Mouse (Mus musculus) limb, embryonic 12.5 days (tissue): ENCODE results near the gene Prpf8. TPM values are rescaled to one million over a fixed set of nuclear protein-coding genes. Genes with fewer than 3 reads are reported as not detected.
A peak's percentile ranks its signal among the peaks of the same experiment; 100 is the strongest.

Experiments used
- ATAC-seq: fragments of 200-750 bp; cut with Nextera tagmentation; 2 replicates; pipeline ENCODE4 v1.8.0; 2017; ENCODE audit warnings: low read depth, moderate TSS enrichment; ENCODE audit not compliant: insufficient number of reproducible peaks, insufficient read depth, low FRiP score, low TSS enrichment
- H3K27ac ChIP-seq: fragments of 300-500 bp; sonication (generic); 2 replicates; pipeline ENCODE4 v1.5.1; 2016; ENCODE audit warnings: mild to moderate bottlenecking, moderate library complexity
- H3K27me3 ChIP-seq: fragments of 300-500 bp; sonication (generic); 2 replicates; pipeline ENCODE4 v1.6.1; 2016; ENCODE audit warnings: mild to moderate bottlenecking, moderate library complexity
- H3K36me3 ChIP-seq: fragments of 300-500 bp; sonication (generic); 2 replicates; pipeline ENCODE4 v1.6.1; 2016; ENCODE audit warnings: mild to moderate bottlenecking, moderate library complexity
- H3K4me1 ChIP-seq: fragments of 300-500 bp; sonication (generic); replicated peaks from 2 replicates; pipeline ENCODE4 v1.6.1; 2016
- H3K4me2 ChIP-seq: fragments of 300-500 bp; sonication (generic); 2 replicates; pipeline ENCODE4 v1.6.1; 2016; ENCODE audit warnings: mild to moderate bottlenecking, moderate library complexity
- H3K4me3 ChIP-seq: fragments of 300-500 bp; sonication (generic); replicated peaks from 2 replicates; pipeline ENCODE4 v1.5.1; 2016; ENCODE audit warnings: mild to moderate bottlenecking
- H3K9ac ChIP-seq: fragments of 300-500 bp; sonication (generic); replicated peaks from 2 replicates; pipeline ENCODE4 v1.6.1; 2016; ENCODE audit warnings: mild to moderate bottlenecking, moderate library complexity
- H3K9me3 ChIP-seq: fragments of 300-500 bp; sonication (generic); 2 replicates; pipeline ENCODE4 v1.6.1; 2016; ENCODE audit warnings: mild to moderate bottlenecking, moderate library complexity
- WGBS: fragments of 180-500 bp; shearing (Covaris S2); methylation state at CpG from one replicate; pipeline ENCODE4 v1.1.7; 2016; 5-methylcytosine and 5-hydroxymethylcytosine counted together
- polyA plus RNA-seq: library from polyadenylated mRNA; unstranded; fragments of >200 nt; fragmentation: Nextera tagmentation; extraction: Ambion mirVana; gene quantifications from 2 replicates; pipeline ENCODE4 v1.2.1, GENCODE M21; 2016

The Prpf8 gene
- polyA plus RNA-seq, 1 experiment from 2014 or later: 83.0 TPM

GRCm38 (mm10) chr11:75467512-75468215 is 19.0 kb upstream of the Prpf8 start:
- Histone ChIP-seq H3K9me3 (no peaks in the 10 kb centered on the region), H3K27ac (no peak overlapping the region), H3K4me1 (peaks cover 24% of the 10 kb centered on the region), H3K9ac (peak overlapping the region; percentile 66), H3K27me3 (no peaks in the 10 kb centered on the region), H3K4me2 (peak overlapping the region; percentile 67), H3K4me3 (peak overlapping the region; percentile 42), H3K36me3 (peaks cover 7% of the 10 kb centered on the region; the same call in 1 of the 2 replicates)
- 16% methylated on average over 19 of the region's 19 CpGs for WGBS
- peak; percentile 74; the same call in 1 of the 2 replicates for ATAC-seq

- Histone ChIP-seq H3K4me1 (peaks cover 16% of the 10 kb centered on the region), H3K9ac (peak overlapping the region; percentile 66), H3K9me3 (no peaks in the 10 kb centered on the region), H3K27ac (no peak overlapping the region), H3K36me3 (peaks cover 7% of the 10 kb centered on the region; the same call in 1 of the 2 replicates), H3K27me3 (no peaks in the 10 kb centered on the region), H3K4me2 (peak overlapping the region; percentile 67), H3K4me3 (peak overlapping the region; percentile 42)
- 65% methylated on average over 7 of the region's 7 CpGs for WGBS
- no peak for ATAC-seq
Measured at GRCm38 (mm10) chr11:75468410-75468809, 18.2 kb upstream of the Prpf8 start.

- no peak overlapping the region for H3K27ac ChIP-seq
- H3K9ac ChIP-seq: no peak overlapping the region
- ATAC-seq: no peak
- WGBS: 91% methylated on average over 4 of the region's 4 CpGs
- no peaks in the 10 kb centered on the region for H3K27me3 ChIP-seq
- no peak overlapping the region for H3K4me3 ChIP-seq
- H3K4me1 ChIP-seq: peaks cover 12% of the 10 kb centered on the region
- no peaks in the 10 kb centered on the region for H3K9me3 ChIP-seq
- H3K36me3 ChIP-seq: peaks cover 7% of the 10 kb centered on the region; the same call in 1 of the 2 replicates
- H3K4me2 ChIP-seq: no peak overlapping the region
Measured at GRCm38 (mm10) chr11:75469261-75469660, 17.4 kb upstream of the Prpf8 start.

GRCm38 (mm10) chr11:75470675-75471074 is 15.9 kb upstream of the Prpf8 start:
- H3K4me1 ChIP-seq: peaks cover 12% of the 10 kb centered on the region
- no peak overlapping the region for H3K27ac ChIP-seq
- no peaks in the 10 kb centered on the region for H3K27me3 ChIP-seq
- no peak overlapping the region for H3K4me3 ChIP-seq
- no peaks in the 10 kb centered on the region for H3K9me3 ChIP-seq
- 0 out of 2 replicates have a peak, but pooled peaks cover under 1% of the 10 kb centered on the region for H3K36me3 ChIP-seq
- WGBS: 86% methylated on average over 3 of the region's 3 CpGs
- no peak overlapping the region for H3K9ac ChIP-seq
- H3K4me2 ChIP-seq: no peak overlapping the region
- no peak for ATAC-seq

DNA sequence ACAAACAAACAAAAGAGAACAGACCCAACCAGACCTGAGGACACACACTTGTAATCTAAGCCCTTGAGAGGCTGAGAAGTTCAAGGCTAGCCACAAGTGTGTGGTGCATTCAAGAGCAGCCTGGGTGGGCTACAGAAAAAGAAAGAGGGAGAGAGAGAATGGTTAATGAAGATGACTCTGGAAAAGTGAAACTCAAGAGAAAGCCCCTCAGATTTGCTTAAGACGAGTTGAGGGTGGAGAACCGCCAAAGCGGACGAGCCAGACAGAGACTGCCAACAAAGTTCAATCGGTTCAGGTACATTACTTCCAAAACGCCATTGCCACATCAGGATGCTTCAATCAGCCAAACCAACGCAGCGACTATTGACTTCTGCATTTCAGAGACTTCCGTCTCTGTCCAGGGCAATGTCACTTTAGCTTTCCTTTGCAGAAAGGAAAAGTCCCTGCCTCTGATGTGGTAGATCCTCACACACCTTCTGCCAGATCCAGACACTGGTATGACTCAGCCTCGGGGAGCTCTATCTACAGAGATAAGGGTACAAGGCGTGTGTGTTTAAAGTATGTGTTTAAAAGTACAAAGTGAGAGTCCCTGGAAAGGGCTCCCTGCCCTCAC is 14.0 kb upstream of the Prpf8 start:
- Histone ChIP-seq H3K4me3 (no peak overlapping the region), H3K9ac (no peak overlapping the region), H3K4me2 (no peak overlapping the region), H3K27me3 (0 out of 2 replicates have a peak, but pooled peaks cover 7% of the 10 kb centered on the region), H3K4me1 (peaks cover 9% of the 10 kb centered on the region), H3K27ac (no peak overlapping the region), H3K36me3 (no peaks in the 10 kb centered on the region), H3K9me3 (no peaks in the 10 kb centered on the region)
- WGBS: 88% methylated on average over 11 of the region's 11 CpGs
- no peak for ATAC-seq

DNA sequence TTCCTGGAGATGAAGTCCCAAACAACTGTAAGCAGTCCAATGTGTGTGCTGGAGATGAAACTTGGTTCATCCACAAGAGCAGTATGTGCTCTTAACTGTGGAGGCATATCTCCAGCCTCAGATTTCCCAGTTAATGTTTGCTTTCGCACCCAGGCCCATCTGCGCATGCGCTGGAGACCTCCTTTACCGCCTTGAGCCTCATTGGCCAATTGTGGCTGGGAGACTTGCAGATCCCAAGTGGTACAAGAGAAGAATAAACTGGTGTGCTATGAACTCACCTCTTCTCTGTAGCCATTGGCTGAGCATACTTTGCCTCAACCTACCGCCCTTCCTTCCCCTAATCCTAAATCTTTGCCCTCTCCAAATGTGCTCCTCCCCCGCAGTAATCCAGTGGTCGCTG is 13.2 kb upstream of the Prpf8 start:
- Histone ChIP-seq H3K27ac (no peak overlapping the region), H3K9me3 (no peaks in the 10 kb centered on the region), H3K9ac (no peak overlapping the region), H3K4me3 (no peak overlapping the region), H3K36me3 (no peaks in the 10 kb centered on the region), H3K4me1 (peaks cover 2% of the 10 kb centered on the region; the same call in 1 of the 2 replicates), H3K4me2 (no peak overlapping the region), H3K27me3 (peaks cover 10% of the 10 kb centered on the region)
- ATAC-seq: no peak
- WGBS: 75% methylated on average over 7 of the region's 7 CpGs

GRCm38 (mm10) chr11:75486192-75486591 is 424 bp upstream of the Prpf8 start:
- ATAC-seq: peak; percentile 23; the same call in 1 of the 2 replicates
- Histone ChIP-seq H3K9ac (no peak overlapping the region), H3K4me3 (peak overlapping the region; percentile 97), H3K4me2 (peak overlapping the region; percentile 44), H3K9me3 (no peaks in the 10 kb centered on the region), H3K4me1 (peaks cover 15% of the 10 kb centered on the region), H3K36me3 (peaks cover 23% of the 10 kb centered on the region), H3K27ac (no peak overlapping the region), H3K27me3 (no peaks in the 10 kb centered on the region; the same call in 1 of the 2 replicates)
- WGBS: 29% methylated on average over 3 of the region's 3 CpGs

DNA sequence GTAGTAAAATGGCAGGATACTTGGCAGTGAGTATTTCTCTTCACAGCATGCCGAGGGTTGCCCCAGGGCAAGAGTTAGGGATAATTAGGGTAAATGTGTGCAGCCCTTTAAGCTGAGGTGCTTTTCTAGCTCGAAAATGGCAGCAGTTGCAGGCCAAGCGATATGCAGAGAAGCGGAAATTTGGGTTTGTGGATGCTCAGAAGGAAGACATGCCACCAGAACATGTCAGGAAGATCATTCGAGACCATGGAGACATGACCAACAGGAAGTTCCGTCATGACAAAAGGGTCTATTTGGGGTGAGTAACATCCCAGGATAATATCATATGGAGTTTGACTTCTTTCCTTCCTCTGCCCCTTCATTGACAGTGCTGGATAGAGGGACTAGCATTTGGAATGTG is 880 bp downstream of the Prpf8 start:
- H3K9ac ChIP-seq: peak overlapping the region; percentile 97
- H3K4me3 ChIP-seq: peak overlapping the region; percentile 97
- no peak for ATAC-seq
- H3K27me3 ChIP-seq: no peaks in the 10 kb centered on the region; the same call in 1 of the 2 replicates
- H3K27ac ChIP-seq: no peak overlapping the region
- H3K9me3 ChIP-seq: no peaks in the 10 kb centered on the region
- peaks cover 15% of the 10 kb centered on the region for H3K4me1 ChIP-seq
- H3K4me2 ChIP-seq: peak overlapping the region; percentile 93
- peaks cover 36% of the 10 kb centered on the region for H3K36me3 ChIP-seq
- WGBS: 40% methylated on average over 6 of the region's 6 CpGs

DNA sequence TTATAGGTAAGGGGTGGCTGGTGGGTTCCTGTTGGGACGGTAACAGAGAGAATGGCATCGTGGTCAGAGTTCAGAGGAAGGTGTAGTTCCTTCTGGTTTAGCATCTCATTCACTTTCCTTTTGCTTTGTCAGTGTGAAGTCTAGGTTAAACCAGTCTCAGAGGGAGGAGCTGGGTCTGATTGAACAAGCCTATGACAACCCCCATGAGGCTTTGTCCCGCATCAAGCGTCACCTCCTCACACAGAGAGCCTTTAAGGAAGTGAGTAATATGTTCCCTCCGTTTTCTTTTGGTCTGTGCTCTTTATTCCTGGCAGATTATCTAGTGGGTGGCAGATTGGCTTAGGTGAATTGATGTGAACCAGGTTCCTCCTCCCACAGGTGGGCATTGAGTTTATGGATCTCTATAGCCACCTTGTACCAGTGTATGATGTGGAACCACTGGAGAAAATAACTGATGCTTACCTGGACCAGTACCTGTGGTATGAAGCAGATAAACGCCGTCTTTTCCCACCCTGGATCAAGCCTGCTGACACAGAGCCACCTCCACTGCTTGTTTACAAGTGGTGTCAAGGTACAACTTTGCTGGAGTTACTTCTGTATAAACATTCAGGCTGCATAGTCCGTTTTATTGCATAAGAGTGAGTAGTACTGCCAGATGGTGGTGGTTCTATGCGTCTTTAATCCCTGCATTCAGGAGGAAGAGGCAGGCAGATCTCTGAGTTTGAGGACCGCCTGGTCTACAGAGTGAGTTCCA is 7.9 kb downstream of the Prpf8 start:
- no peak overlapping the region for H3K27ac ChIP-seq
- H3K36me3 ChIP-seq: peaks cover 100% of the 10 kb centered on the region
- no peak for ATAC-seq
- no peak overlapping the region for H3K4me2 ChIP-seq
- no peaks in the 10 kb centered on the region for H3K4me1 ChIP-seq
- H3K9ac ChIP-seq: no peak overlapping the region
- H3K9me3 ChIP-seq: no peaks in the 10 kb centered on the region
- no peaks in the 10 kb centered on the region for H3K27me3 ChIP-seq
- WGBS: 92% methylated on average over 10 of the region's 10 CpGs
- no peak overlapping the region for H3K4me3 ChIP-seq

DNA sequence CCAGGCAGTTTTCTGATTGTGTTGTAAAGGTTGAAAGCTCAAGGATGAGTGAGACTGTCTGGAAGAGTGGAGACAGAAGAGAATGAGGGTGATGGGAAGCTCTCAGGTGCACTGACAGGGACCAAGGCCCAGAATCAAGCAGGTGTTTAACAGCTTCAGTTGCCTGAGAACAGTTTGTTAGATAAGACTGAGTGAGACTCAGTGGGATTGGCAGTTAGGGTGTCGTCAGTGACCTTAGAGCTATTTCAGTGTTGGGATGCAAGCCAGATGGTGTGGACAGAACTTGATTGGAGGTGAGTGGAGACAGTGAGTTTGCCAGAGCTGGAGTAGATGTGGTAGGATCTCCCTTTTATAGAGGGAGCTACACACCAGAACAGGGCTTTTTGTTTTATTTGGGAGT is 11.5 kb downstream of the Prpf8 start:
- Histone ChIP-seq H3K4me1 (no peaks in the 10 kb centered on the region), H3K36me3 (peaks cover 100% of the 10 kb centered on the region), H3K9me3 (no peaks in the 10 kb centered on the region), H3K9ac (no peak overlapping the region), H3K4me3 (no peak overlapping the region), H3K27ac (no peak overlapping the region), H3K4me2 (no peak overlapping the region), H3K27me3 (no peaks in the 10 kb centered on the region)
- ATAC-seq: no peak
- 94% methylated on average over 1 of the region's 1 CpGs for WGBS

GRCm38 (mm10) chr11:75508162-75508561 is 21.5 kb downstream of the Prpf8 start:
- no peaks in the 10 kb centered on the region for H3K27me3 ChIP-seq
- peaks cover 23% of the 10 kb centered on the region for H3K4me1 ChIP-seq
- H3K9ac ChIP-seq: 0 out of 2 replicates have a peak overlapping the region, but pooled peaks have one; percentile 27
- no peak for ATAC-seq
- WGBS: 94% methylated on average over 4 of the region's 4 CpGs
- no peak overlapping the region for H3K4me2 ChIP-seq
- H3K4me3 ChIP-seq: no peak overlapping the region
- peaks cover 68% of the 10 kb centered on the region for H3K36me3 ChIP-seq
- no peak overlapping the region for H3K27ac ChIP-seq
- H3K9me3 ChIP-seq: no peaks in the 10 kb centered on the region
